Mouse (Mus musculus) neutrophil, adult 59 days (primary cell): ENCODE measurements around the gene Irak4. TPM values are rescaled to one million over a fixed set of nuclear protein-coding genes. Genes with fewer than 3 reads are reported as not detected.

ENCODE experiments used
- total RNA-seq, 2 experiments: library from RNA; stranded (reverse); gene quantifications; 1 replicate in 1 of 2; 2 replicates in 1 of 2; pipeline ENCODE4 v1.2.4; 2023

Irak4 gene
- total RNA-seq, result 10 to 100 TPM; 44.5 to 50.9 TPM

DNA sequence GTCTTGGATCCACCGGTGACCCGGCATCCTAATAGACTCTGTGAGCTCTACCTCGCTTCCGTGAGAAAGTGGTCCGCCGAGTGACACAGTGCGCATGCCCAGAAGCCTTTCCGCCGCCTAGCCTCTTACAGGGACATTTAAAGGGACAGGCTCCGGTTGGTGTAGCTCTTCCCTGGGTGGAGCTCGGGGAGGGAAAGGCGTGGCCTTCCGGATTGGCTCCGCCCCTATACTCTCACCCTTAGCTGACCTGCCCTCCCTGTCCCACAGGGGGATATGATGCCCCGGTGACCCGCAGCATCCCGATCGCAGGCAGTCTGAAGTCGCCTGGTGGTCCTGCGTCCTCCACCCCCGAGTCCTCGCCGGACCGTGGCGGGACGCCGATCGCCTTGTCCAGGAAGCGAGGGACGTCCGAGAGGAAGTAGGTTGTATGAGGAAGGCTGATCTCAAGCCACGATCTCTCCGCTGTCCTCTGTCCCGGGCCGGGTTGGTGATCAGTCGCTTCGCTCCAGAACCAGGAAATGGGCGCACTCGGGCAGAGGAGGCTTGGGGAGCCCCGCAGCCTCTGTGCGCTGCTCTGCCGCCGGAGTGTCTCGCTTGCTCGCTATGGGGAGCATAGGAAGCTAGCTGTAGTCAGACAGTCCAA, at the start of gene Irak4, which contains the start of gene Pus7l:
Gene Irak4 (plus strand): TSS at position 235 of the 643 bp plus-strand sequence.
Gene Pus7l (minus strand): TSS at position 139 of the 643 bp plus-strand sequence.

GRCm38 (mm10) chr15:94589219-94590075, 46.0 kb downstream of the Irak4 start, which contains the start of gene Twf1:
Gene Twf1, minus strand, starts transcription at chr15:94589889.

DNA sequence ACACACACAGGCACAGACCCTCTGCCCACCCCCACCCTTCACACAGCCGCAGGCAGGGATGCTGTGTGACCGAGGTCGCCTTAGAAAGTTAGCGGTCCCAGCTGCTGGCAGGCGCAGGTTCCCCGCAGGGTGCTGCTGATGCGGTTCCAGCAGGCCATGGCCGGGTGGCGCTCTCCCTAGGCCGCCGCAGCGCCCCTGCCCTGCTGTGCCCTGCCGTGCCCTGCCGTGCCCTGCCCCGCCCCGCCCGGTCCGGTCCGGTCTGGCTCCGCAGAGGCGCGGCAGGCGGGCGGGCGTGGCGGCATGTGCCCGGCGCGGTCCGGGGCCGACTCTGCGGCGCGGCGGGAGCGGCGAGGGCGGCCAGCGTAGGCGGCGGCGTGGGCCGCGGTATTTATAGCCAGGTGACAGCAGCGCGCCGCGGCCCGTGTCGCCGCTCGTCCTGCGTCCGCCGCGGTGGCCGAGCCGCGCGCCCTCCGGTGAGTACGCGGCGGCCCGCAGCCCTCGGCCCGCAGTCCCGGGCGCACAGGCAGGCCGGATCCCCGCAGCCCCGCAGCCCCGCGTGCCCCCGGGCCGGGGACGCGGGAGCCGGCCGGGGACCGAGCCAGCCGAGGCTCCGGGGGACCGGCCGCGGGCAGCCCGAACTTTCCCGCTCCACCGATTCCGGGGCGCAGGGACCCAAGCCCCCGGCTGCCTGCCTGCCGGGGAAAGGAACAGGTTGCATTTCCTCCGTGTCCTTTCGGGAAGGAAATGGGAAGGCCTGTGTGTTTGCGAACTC, 85.6 kb downstream of the Irak4 start, which contains the start of gene Tmem117:
Gene Tmem117 (plus strand): TSS at position 403 of the 772 bp plus-strand sequence.

Other genes with a start within 250 kb of the Irak4 start
- gene Adamts20, start 78.2 kb upstream of the Irak4 start, total RNA-seq, result not detected
- 1 to 10 TPM; 2.6 to 4.1 TPM for gene Pus7l, start 96 bp upstream of the Irak4 start, total RNA-seq
- 10 to 100 TPM; 36.6 to 50.2 TPM for gene Twf1, start 46.2 kb downstream of the Irak4 start, total RNA-seq
- 1 to 10 TPM; 1.2 to 1.7 TPM for gene Tmem117, start 85.6 kb downstream of the Irak4 start, total RNA-seq